Mouse (Mus musculus): ENCODE data around the gene Pced1b. TPM values are rescaled to one million over a fixed set of nuclear protein-coding genes. Genes with fewer than 3 reads are reported as not detected.

Gene Pced1b
- total and polyA plus RNA-seq, 3 experiments, result 6.6 to 41.1 (median 8.8) TPM

DNA sequence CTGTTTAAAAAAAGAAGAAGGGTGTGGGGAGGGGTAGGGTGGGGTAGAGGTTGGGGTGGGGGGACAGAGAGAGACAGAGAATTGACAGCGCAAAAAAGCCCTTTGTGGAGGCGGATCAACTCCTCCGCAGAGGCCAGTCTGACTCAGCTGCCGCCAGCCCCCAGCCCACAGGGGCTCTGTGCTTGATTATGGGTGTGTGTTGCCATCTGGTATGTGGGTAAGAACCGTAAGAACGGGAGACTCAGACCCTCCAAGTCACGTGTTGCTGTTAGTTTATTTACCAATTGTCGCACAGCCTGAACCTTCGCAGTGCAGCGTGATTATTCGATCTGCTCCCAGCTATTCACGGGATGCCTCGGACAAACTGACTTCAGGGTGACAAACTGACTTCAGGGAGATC, 41.8 kb downstream of the Pced1b start:
- Histone ChIP-seq H3K9me3 (replicated peaks) (peaks cover 50% of the 10 kb centered on the region), H3K4me1 (ENCODE audit: insufficient read depth, low read depth, low read length) (no peaks in the 10 kb centered on the region), H3K27me3 (ENCODE audit: insufficient read depth, low read length) (no peaks in the 10 kb centered on the region), H3K36me3 (replicated peaks) (no peaks in the 10 kb centered on the region), H3K4me3 (ENCODE audit: low read depth, low read length) (no peak overlapping the region)
- TF ChIP-seq GATA1 (IDR thresholded peaks at IDR 0.05; ENCODE audit: borderline replicate concordance, low read length) (no peak), CTCF (IDR thresholded peaks at IDR 0.05; ENCODE audit: low read depth, low read length) (no peak), POLR2AphosphoS5 (IDR thresholded peaks at IDR 0.05; ENCODE audit: insufficient replicate concordance, low read depth, low read length) (no peak), TAL1 (conservative IDR thresholded peaks at IDR 0.05; ENCODE audit: low read depth, low read length) (no peak), GATA2 (IDR thresholded peaks at IDR 0.05; ENCODE audit: borderline replicate concordance, low read depth, low read length) (no peak)
- DNase-seq (ENCODE audit: low spot score) (no peak), ATAC-seq (ENCODE audit: extremely low read depth, insufficient number of reproducible peaks, low FRiP score, poor library complexity, severe bottlenecking) (no peak)

DNA sequence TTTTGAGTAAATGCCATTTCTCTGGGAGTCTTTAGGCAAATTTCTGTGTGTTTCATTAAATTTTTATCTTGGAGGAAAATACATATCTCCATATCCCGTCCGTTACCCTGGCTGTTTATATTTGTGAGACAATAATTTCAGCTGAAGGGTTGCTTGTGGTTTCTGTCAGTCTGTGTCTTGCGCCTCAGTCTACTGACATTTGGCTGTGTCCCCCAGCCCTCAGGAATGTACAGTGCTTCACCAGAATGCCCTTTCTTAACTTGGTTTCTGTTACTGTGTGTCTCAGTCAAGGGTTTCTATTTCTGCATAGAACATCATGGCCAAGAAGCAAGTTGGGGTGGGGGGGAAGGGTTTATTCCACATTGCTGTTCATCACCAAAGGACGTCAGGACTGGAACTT, 42.3 kb downstream of the Pced1b start:
- ATAC-seq (ENCODE audit: extremely low read depth, insufficient number of reproducible peaks, low FRiP score, poor library complexity, severe bottlenecking), result no peak
- H3K9me3 ChIP-seq (replicated peaks), result peaks cover 47% of the 10 kb centered on the region
- no peak overlapping the region for H3K4me3 ChIP-seq (ENCODE audit: low read depth, low read length)
- no peaks in the 10 kb centered on the region for H3K27me3 ChIP-seq (ENCODE audit: insufficient read depth, low read length)
- no peaks in the 10 kb centered on the region for H3K36me3 ChIP-seq (replicated peaks)
- TF ChIP-seq POLR2AphosphoS5 (IDR thresholded peaks at IDR 0.05; ENCODE audit: insufficient replicate concordance, low read depth, low read length), result no peak
- TF ChIP-seq TAL1 (conservative IDR thresholded peaks at IDR 0.05; ENCODE audit: low read depth, low read length), result no peak
- TF ChIP-seq CTCF (IDR thresholded peaks at IDR 0.05; ENCODE audit: low read depth, low read length), result no peak
- no peak for TF ChIP-seq GATA1 (IDR thresholded peaks at IDR 0.05; ENCODE audit: borderline replicate concordance, low read length)
- no peak for TF ChIP-seq GATA2 (IDR thresholded peaks at IDR 0.05; ENCODE audit: borderline replicate concordance, low read depth, low read length)
- DNase-seq (ENCODE audit: low spot score), result no peak
- H3K4me1 ChIP-seq (ENCODE audit: insufficient read depth, low read depth, low read length), result no peaks in the 10 kb centered on the region

GRCm38 (mm10) chr15:97290351-97290750, 43.4 kb downstream of the Pced1b start:
- TF ChIP-seq GATA1 (IDR thresholded peaks at IDR 0.05; ENCODE audit: borderline replicate concordance, low read length) (no peak), CTCF (IDR thresholded peaks at IDR 0.05; ENCODE audit: low read depth, low read length) (no peak), POLR2AphosphoS5 (IDR thresholded peaks at IDR 0.05; ENCODE audit: insufficient replicate concordance, low read depth, low read length) (no peak), TAL1 (conservative IDR thresholded peaks at IDR 0.05; ENCODE audit: low read depth, low read length) (no peak), GATA2 (IDR thresholded peaks at IDR 0.05; ENCODE audit: borderline replicate concordance, low read depth, low read length) (no peak)
- H3K36me3 ChIP-seq (replicated peaks), result no peaks in the 10 kb centered on the region

GRCm38 (mm10) chr15:97291291-97292050, 44.6 kb downstream of the Pced1b start:
- DNase-seq (ENCODE audit: low spot score) (no peak), ATAC-seq (ENCODE audit: extremely low read depth, insufficient number of reproducible peaks, low FRiP score, poor library complexity, severe bottlenecking) (no peak)
- TF ChIP-seq GATA1 (IDR thresholded peaks at IDR 0.05; ENCODE audit: borderline replicate concordance, low read length), result no peak
- TF ChIP-seq GATA2 (IDR thresholded peaks at IDR 0.05; ENCODE audit: borderline replicate concordance, low read depth, low read length), result no peak
- no peak for TF ChIP-seq CTCF (IDR thresholded peaks at IDR 0.05; ENCODE audit: low read depth, low read length)
- no peak for TF ChIP-seq TAL1 (conservative IDR thresholded peaks at IDR 0.05; ENCODE audit: low read depth, low read length)
- no peak for TF ChIP-seq POLR2AphosphoS5 (IDR thresholded peaks at IDR 0.05; ENCODE audit: insufficient replicate concordance, low read depth, low read length)

More at GRCm38 (mm10) chr15:97290351-97290750, 43.4 kb downstream of the Pced1b start:
- H3K9me3 ChIP-seq (replicated peaks), result peaks cover 41% of the 10 kb centered on the region
- H3K4me1 ChIP-seq (ENCODE audit: insufficient read depth, low read depth, low read length), result no peaks in the 10 kb centered on the region
- no peak overlapping the region for H3K4me3 ChIP-seq (ENCODE audit: low read depth, low read length)
- ATAC-seq (ENCODE audit: extremely low read depth, insufficient number of reproducible peaks, low FRiP score, poor library complexity, severe bottlenecking) (no peak), DNase-seq (ENCODE audit: low spot score) (no peak)
- no peaks in the 10 kb centered on the region for H3K27me3 ChIP-seq (ENCODE audit: insufficient read depth, low read length)

DNA sequence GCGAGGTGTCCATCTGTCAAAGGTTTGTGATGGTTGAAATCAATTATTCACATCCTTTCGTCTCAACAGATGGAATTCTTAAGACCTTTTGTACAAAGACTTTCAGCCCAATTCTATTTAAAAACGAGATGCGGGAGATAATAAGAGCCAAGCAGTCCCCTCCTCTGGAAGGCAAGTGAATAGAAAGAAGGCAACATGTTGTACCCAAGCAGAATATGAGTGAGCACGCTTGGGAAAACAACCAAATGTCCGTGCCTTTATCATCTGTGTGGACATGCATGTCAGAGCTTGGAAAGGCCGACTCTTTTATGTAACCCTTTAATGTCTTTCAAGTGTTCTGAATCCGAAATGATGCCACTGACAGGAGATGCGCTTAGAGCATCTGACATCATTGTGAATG, 61.0 kb downstream of the Pced1b start:
- Histone ChIP-seq H3K36me3 (replicated peaks) (no peaks in the 10 kb centered on the region), H3K4me3 (ENCODE audit: low read depth, low read length) (no peak overlapping the region), H3K9me3 (replicated peaks) (peaks cover 21% of the 10 kb centered on the region), H3K27me3 (ENCODE audit: insufficient read depth, low read length) (no peaks in the 10 kb centered on the region), H3K4me1 (ENCODE audit: insufficient read depth, low read depth, low read length) (no peaks in the 10 kb centered on the region)
- DNase-seq (ENCODE audit: low spot score) (no peak), ATAC-seq (ENCODE audit: extremely low read depth, insufficient number of reproducible peaks, low FRiP score, poor library complexity, severe bottlenecking) (no peak)
- TF ChIP-seq GATA2 (IDR thresholded peaks at IDR 0.05; ENCODE audit: borderline replicate concordance, low read depth, low read length), result no peak
- TF ChIP-seq TAL1 (conservative IDR thresholded peaks at IDR 0.05; ENCODE audit: low read depth, low read length), result no peak
- no peak for TF ChIP-seq POLR2AphosphoS5 (IDR thresholded peaks at IDR 0.05; ENCODE audit: insufficient replicate concordance, low read depth, low read length)
- TF ChIP-seq CTCF (IDR thresholded peaks at IDR 0.05; ENCODE audit: low read depth, low read length), result no peak
- no peak for TF ChIP-seq GATA1 (IDR thresholded peaks at IDR 0.05; ENCODE audit: borderline replicate concordance, low read length)

More at GRCm38 (mm10) chr15:97291291-97292050, 44.6 kb downstream of the Pced1b start:
- H3K4me3 ChIP-seq (ENCODE audit: low read depth, low read length), result no peak overlapping the region
- H3K4me1 ChIP-seq (ENCODE audit: insufficient read depth, low read depth, low read length), result no peaks in the 10 kb centered on the region
- H3K27me3 ChIP-seq (ENCODE audit: insufficient read depth, low read length), result no peaks in the 10 kb centered on the region
- no peaks in the 10 kb centered on the region for H3K36me3 ChIP-seq (replicated peaks)
- peaks cover 39% of the 10 kb centered on the region for H3K9me3 ChIP-seq (replicated peaks)

- Histone ChIP-seq H3K4me3 (ENCODE audit: low read depth, low read length) (no peak overlapping the region), H3K9me3 (replicated peaks) (peaks cover 17% of the 10 kb centered on the region), H3K4me1 (ENCODE audit: insufficient read depth, low read depth, low read length) (no peaks in the 10 kb centered on the region), H3K36me3 (replicated peaks) (no peaks in the 10 kb centered on the region), H3K27me3 (ENCODE audit: insufficient read depth, low read length) (no peaks in the 10 kb centered on the region)
- DNase-seq (ENCODE audit: low spot score), result no peak
- no peak for ATAC-seq (ENCODE audit: extremely low read depth, insufficient number of reproducible peaks, low FRiP score, poor library complexity, severe bottlenecking)
- TF ChIP-seq GATA2 (IDR thresholded peaks at IDR 0.05; ENCODE audit: borderline replicate concordance, low read depth, low read length) (no peak), GATA1 (IDR thresholded peaks at IDR 0.05; ENCODE audit: borderline replicate concordance, low read length) (no peak), CTCF (IDR thresholded peaks at IDR 0.05; ENCODE audit: low read depth, low read length) (no peak), TAL1 (conservative IDR thresholded peaks at IDR 0.05; ENCODE audit: low read depth, low read length) (no peak), POLR2AphosphoS5 (IDR thresholded peaks at IDR 0.05; ENCODE audit: insufficient replicate concordance, low read depth, low read length) (no peak)
Observed at GRCm38 (mm10) chr15:97309533-97309932, 62.6 kb downstream of the Pced1b start.

All from G1E (cell line).